Mouse (Mus musculus) kidney, adult 11 months (tissue): ENCODE measurements at regions not wholly inside any gene's neighbourhood (a gene's known extent, or its start where the extent isn't known, plus 50 kb on each side); places are given as distances from the start of the nearest gene placed in this dataset.
A peak's percentile ranks its signal among the peaks of the same experiment; 100 is the strongest.

Experiments
- DNase-seq: peaks from one replicate; pipeline ENCODE4 v3.0.0; 2022

GRCm38 (mm10) chr10:24445036-24445435 lies 150.2 kb upstream of the Ccn2 start:
- DNase-seq, result no peak

GRCm38 (mm10) chr10:24446168-24446567 lies 149.1 kb upstream of the Ccn2 start:
- DNase-seq, result no peak

GRCm38 (mm10) chr10:24447135-24447534 lies 148.1 kb upstream of the Ccn2 start:
- no peak for DNase-seq

- peak; percentile 36 for DNase-seq
Observed at GRCm38 (mm10) chr10:24448001-24448561, 147.2 kb upstream of the Ccn2 start.

GRCm38 (mm10) chr10:24453507-24453906 lies 141.7 kb upstream of the Ccn2 start:
- no peak for DNase-seq

- no peak for DNase-seq
Observed at GRCm38 (mm10) chr10:24458667-24459066, 136.6 kb upstream of the Ccn2 start.

GRCm38 (mm10) chr10:24463873-24464272 lies 131.4 kb upstream of the Ccn2 start:
- no peak for DNase-seq

GRCm38 (mm10) chr10:24464377-24464776 lies 130.9 kb upstream of the Ccn2 start:
- no peak for DNase-seq

- DNase-seq, result no peak
Observed at GRCm38 (mm10) chr10:24469741-24470140, 125.5 kb upstream of the Ccn2 start.

GRCm38 (mm10) chr10:24471521-24471920 lies 123.7 kb upstream of the Ccn2 start:
- DNase-seq, result no peak

GRCm38 (mm10) chr10:24476288-24476687 lies 119.0 kb upstream of the Ccn2 start:
- no peak for DNase-seq

- DNase-seq, result no peak
Observed at GRCm38 (mm10) chr10:24478535-24478934, 116.7 kb upstream of the Ccn2 start.

GRCm38 (mm10) chr10:24479148-24479547 lies 116.1 kb upstream of the Ccn2 start:
- no peak for DNase-seq

GRCm38 (mm10) chr10:24481926-24482612 lies 113.2 kb upstream of the Ccn2 start:
- DNase-seq, result no peak

GRCm38 (mm10) chr10:24483053-24483452 lies 112.2 kb upstream of the Ccn2 start:
- no peak for DNase-seq

- DNase-seq, result no peak
Observed at GRCm38 (mm10) chr10:24484101-24484660, 111.1 kb upstream of the Ccn2 start.

- DNase-seq, result no peak
Observed at GRCm38 (mm10) chr10:24485461-24485860, 109.8 kb upstream of the Ccn2 start.

GRCm38 (mm10) chr10:24486224-24486623 lies 109.0 kb upstream of the Ccn2 start:
- no peak for DNase-seq

GRCm38 (mm10) chr10:24487915-24488314 lies 107.3 kb upstream of the Ccn2 start:
- DNase-seq, result no peak

GRCm38 (mm10) chr10:24490432-24490831 lies 104.8 kb upstream of the Ccn2 start:
- no peak for DNase-seq

- DNase-seq, result no peak
Observed at GRCm38 (mm10) chr10:24491848-24492247, 103.4 kb upstream of the Ccn2 start.

- peak; percentile 18 for DNase-seq
Observed at GRCm38 (mm10) chr10:24493392-24493791, 101.8 kb upstream of the Ccn2 start.

- peak; percentile 62 for DNase-seq
Observed at GRCm38 (mm10) chr10:24493936-24494335, 101.3 kb upstream of the Ccn2 start.

- DNase-seq, result no peak
Observed at GRCm38 (mm10) chr10:24519795-24520512, 75.3 kb upstream of the Ccn2 start.
